Mouse (Mus musculus) adrenal gland, adult 8-10 months (tissue): Measurements from ENCODE around the gene Mta2. TPM values are rescaled to one million over a fixed set of nuclear protein-coding genes. Genes with fewer than 3 reads are reported as not detected.

Experiments used
- DNase-seq: peaks from one replicate; pipeline ENCODE4 v3.0.0; 2022
- total RNA-seq, 4 experiments: library from RNA; stranded (reverse); gene quantifications; 2 replicates each; pipeline ENCODE4 v1.2.4; 2022

Mta2 gene
- total RNA-seq, 4 experiments from 2014 or later, result 83.4 to 133 (median 102) TPM

- peak; percentile 94 for DNase-seq
Measured at GRCm38 (mm10) chr19:8929224-8930088, 12.2 kb upstream of the Mta2 start, which contains the start of the genes Rom1 and Eml3. Gene Rom1 (minus strand): TSS chr19:8929356. Gene Eml3 (plus strand): TSS chr19:8929552.

- no peak for DNase-seq
Measured at GRCm38 (mm10) chr19:8930117-8930516, 11.6 kb upstream of the Mta2 start.

GRCm38 (mm10) chr19:8930771-8931170, 10.9 kb upstream of the Mta2 start:
- DNase-seq, result no peak

GRCm38 (mm10) chr19:8936736-8937135, 4.9 kb upstream of the Mta2 start:
- no peak for DNase-seq

GRCm38 (mm10) chr19:8940526-8941133, 1.0 kb upstream of the Mta2 start:
- DNase-seq, result no peak

- DNase-seq, result no peak
Measured at GRCm38 (mm10) chr19:8941136-8941514, 550 bp upstream of the Mta2 start.

- DNase-seq, result no peak
Measured at GRCm38 (mm10) chr19:8942276-8942964, 745 bp downstream of the Mta2 start.

- DNase-seq, result no peak
Measured at GRCm38 (mm10) chr19:8943047-8943446, 1.4 kb downstream of the Mta2 start.

- DNase-seq, result no peak
Measured at GRCm38 (mm10) chr19:8944062-8944461, 2.4 kb downstream of the Mta2 start.

GRCm38 (mm10) chr19:8944750-8945149, 3.1 kb downstream of the Mta2 start:
- peak; percentile 70 for DNase-seq

GRCm38 (mm10) chr19:8945251-8945650, 3.6 kb downstream of the Mta2 start:
- DNase-seq, result no peak

GRCm38 (mm10) chr19:8946929-8947328, 5.3 kb downstream of the Mta2 start:
- DNase-seq, result no peak

GRCm38 (mm10) chr19:8950190-8950589, 8.5 kb downstream of the Mta2 start:
- DNase-seq, result no peak

- no peak for DNase-seq
Measured at GRCm38 (mm10) chr19:8952241-8952640, 10.6 kb downstream of the Mta2 start.

- peak; percentile 92 for DNase-seq
Measured at GRCm38 (mm10) chr19:8953135-8954039, 11.7 kb downstream of the Mta2 start, which contains the start of gene Tut1. Gene Tut1 (plus strand): TSS chr19:8953847.

GRCm38 (mm10) chr19:8954171-8954570, 12.5 kb downstream of the Mta2 start:
- no peak for DNase-seq

- no peak for DNase-seq
Measured at GRCm38 (mm10) chr19:8962256-8962655, 20.6 kb downstream of the Mta2 start.

- no peak for DNase-seq
Measured at GRCm38 (mm10) chr19:8965075-8965474, 23.4 kb downstream of the Mta2 start.

GRCm38 (mm10) chr19:8965771-8966170, 24.1 kb downstream of the Mta2 start:
- no peak for DNase-seq

- no peak for DNase-seq
Measured at GRCm38 (mm10) chr19:8966198-8966589, 24.5 kb downstream of the Mta2 start.

- DNase-seq, result peak; percentile 100
Measured at GRCm38 (mm10) chr19:8966590-8967372, 25.1 kb downstream of the Mta2 start, which contains the start of gene Eef1g. Gene Eef1g (plus strand): TSS chr19:8967041.
